8 mouse cellular contexts compared by ENCODE assay signal in genomic region chr8:125183548-125184451, GRCm38 (mm10).
DNase-seq lines count a peak whose midpoint lies in the region; ATAC-seq and TF ChIP-seq lines count a peak whose summit lies in the region.

No protein-coding gene starts in this region.

- H3K4me1 ChIP-seq in intestine, embryonic 16.5 days (ENCODE audit: control insufficient read depth, insufficient read depth, low read length): peaks cover 4% of the 10 kb centered on the region
- H3K4me1 ChIP-seq in midbrain, postnatal 0 days (ENCODE audit: insufficient read depth, low read length): no peaks in the 10 kb centered on the region
- H3K4me1 ChIP-seq in spleen, adult 2 months (ENCODE audit: control insufficient read depth, insufficient read depth, insufficient read length): no peaks in the 10 kb centered on the region

- peak; percentile 93 for TF ChIP-seq CTCF in midbrain, postnatal 0 days (IDR thresholded peaks at IDR 0.05)
- TF ChIP-seq CTCF in spleen, adult 2 months (IDR thresholded peaks at IDR 0.05; ENCODE audit: extremely low read depth, insufficient read depth, insufficient read length, insufficient replicate concordance): peak; percentile 95

- no peak overlapping the region for H3K4me2 ChIP-seq in intestine, embryonic 16.5 days (ENCODE audit: low read depth, low read length)
- H3K4me2 ChIP-seq in midbrain, postnatal 0 days (ENCODE audit: low read depth, low read length, poor library complexity, severe bottlenecking): no peak overlapping the region

- WGBS in intestine, embryonic 16.5 days: 17% methylated on average over 17 of the region's 17 CpGs
- 21% methylated on average over 17 of the region's 17 CpGs for WGBS in midbrain, postnatal 0 days
- WGBS in spleen, adult 2 months: 29% methylated on average over 17 of the region's 17 CpGs

- no peak overlapping the region for H3K9ac ChIP-seq in intestine, embryonic 16.5 days (ENCODE audit: low read depth, low read length)
- no peak overlapping the region for H3K9ac ChIP-seq in midbrain, postnatal 0 days (replicated peaks; ENCODE audit: low read length, poor library complexity, severe bottlenecking)

- no peak overlapping the region for H3K4me3 ChIP-seq in intestine, embryonic 16.5 days (ENCODE audit: low read length)
- H3K4me3 ChIP-seq in midbrain, postnatal 0 days (ENCODE audit: low read depth, low read length): no peak overlapping the region
- H3K4me3 ChIP-seq in spleen, adult 2 months (ENCODE audit: extremely low read depth, insufficient read depth, insufficient read length): no peak overlapping the region

- no peak overlapping the region for H3K27ac ChIP-seq in intestine, embryonic 16.5 days (ENCODE audit: low read length)
- H3K27ac ChIP-seq in midbrain, postnatal 0 days (ENCODE audit: low read depth, low read length): no peak overlapping the region
- no peak overlapping the region for H3K27ac ChIP-seq in spleen, adult 2 months (ENCODE audit: insufficient read depth, low read length)

- DNase-seq in 3134 (ENCODE audit: extremely low read depth, insufficient read length, low spot score): peak; percentile 54
- DNase-seq in adrenal gland, adult 2 months: peak; percentile 85
- DNase-seq in embryo, embryonic 11 days: peak; percentile 91
- DNase-seq in gastrocnemius, postnatal 4 days (ENCODE audit: low spot score in 2 of 2): peak; percentile 81 to 83
- DNase-seq in left cerebral cortex, postnatal 25 days (ENCODE audit: low spot score in 2 of 2): peak; percentile 80 to 82
- DNase-seq in midbrain, postnatal 0 days (ENCODE audit: low spot score): peak; percentile 88
- peak; percentile 12 to 69 for DNase-seq in spleen, adult 2 months (ENCODE audit: low read depth in 1 of 2, low spot score in 2 of 2)

- ATAC-seq in intestine, embryonic 16.5 days: peak; percentile 64; the same call in 1 of the 2 replicates
- ATAC-seq in midbrain, postnatal 0 days (ENCODE audit: low FRiP score): no peak

- intact Hi-C loops in left cerebral cortex, postnatal 25 days (cut with DNase I): loop anchor here (2.0 to 5.0 kb wide), 2 partner anchors 109 to 385 kb away; partner anchors contain the start of gene Sipa1l2

- no peak for TF ChIP-seq POLR2A in spleen, adult 2 months (IDR thresholded peaks at IDR 0.05; ENCODE audit: low read depth, low read length)

- no peaks in the 10 kb centered on the region for H3K27me3 ChIP-seq in intestine, embryonic 16.5 days (replicated peaks; ENCODE audit: control insufficient read depth, insufficient read depth, low read length)
- H3K27me3 ChIP-seq in midbrain, postnatal 0 days (ENCODE audit: insufficient read depth, low read length): no peaks in the 10 kb centered on the region; the same call in none of the 2 replicates
- H3K27me3 ChIP-seq in spleen, adult 2 months (ENCODE audit: control insufficient read depth, insufficient read depth, low read length): no peaks in the 10 kb centered on the region

- no peaks in the 10 kb centered on the region for H3K36me3 ChIP-seq in intestine, embryonic 16.5 days (ENCODE audit: control insufficient read depth, insufficient read depth, low read length)
- no peaks in the 10 kb centered on the region for H3K36me3 ChIP-seq in midbrain, postnatal 0 days (ENCODE audit: insufficient read depth, low read length)
- no peaks in the 10 kb centered on the region for H3K36me3 ChIP-seq in spleen, adult 2 months (ENCODE audit: control insufficient read depth, insufficient read depth, low read length)

- H3K9me3 ChIP-seq in intestine, embryonic 16.5 days (ENCODE audit: control insufficient read depth, low read length): no peaks in the 10 kb centered on the region
- no peaks in the 10 kb centered on the region for H3K9me3 ChIP-seq in midbrain, postnatal 0 days (ENCODE audit: low read length)

Comparison
In these comparisons a context has a peak if more than half of its experiments do, and no peak if none do; other contexts are left out.
1. DNase-seq: peak in every context shown above with its lines; median percentile 91 in embryo, embryonic 11 days; 88 in midbrain, postnatal 0 days; 85 in adrenal gland, adult 2 months; 82 in gastrocnemius, postnatal 4 days; 81 in left cerebral cortex, postnatal 25 days; 54 in 3134; 40 in spleen, adult 2 months.